ENCODE assay signal across 36 mouse cellular contexts in genomic region chr16:19918286-19918685, GRCm38 (mm10).
"Had no signal": no experiment of that assay in that cellular context is flagged by ENCODE, and none has a peak within 500 bp of the region (broad histone marks: within the 10 kb centered on the region; RNA-seq: fewer than 3 reads in every experiment).

No protein-coding gene starts in this region.

- H3K4me2 ChIP-seq: heart, embryonic 11.5 days; heart, embryonic 12.5 days; heart, embryonic 13.5 days; heart, embryonic 15.5 days; hindbrain, embryonic 12.5 days; hindbrain, embryonic 13.5 days; hindbrain, embryonic 14.5 days; hindbrain, embryonic 15.5 days; intestine, embryonic 15.5 days; kidney, embryonic 15.5 days had no signal

- H3K9me3 ChIP-seq: heart, embryonic 10.5 days; heart, embryonic 12.5 days; heart, embryonic 13.5 days; heart, embryonic 15.5 days; hindbrain, embryonic 10.5 days; hindbrain, embryonic 12.5 days; hindbrain, embryonic 13.5 days; hindbrain, embryonic 15.5 days; intestine, embryonic 15.5 days; kidney, embryonic 15.5 days had no signal

- ATAC-seq: hindbrain, embryonic 16.5 days; hindbrain, postnatal 0 days; inflammation-experienced regulatory T-cells, adult 6 months; intestine, embryonic 15.5 days; intestine, embryonic 16.5 days; intestine, postnatal 0 days had no signal

- H3K36me3 ChIP-seq: heart, embryonic 10.5 days; heart, embryonic 12.5 days; heart, embryonic 13.5 days; heart, embryonic 15.5 days; hindbrain, embryonic 10.5 days; hindbrain, embryonic 12.5 days; hindbrain, embryonic 13.5 days; hindbrain, embryonic 15.5 days; intestine, embryonic 15.5 days; kidney, embryonic 15.5 days had no signal

- H3K4me3 ChIP-seq: heart, adult 2 months; heart, embryonic 10.5 days; heart, embryonic 12.5 days; heart, embryonic 13.5 days; heart, embryonic 15.5 days; hindbrain, embryonic 10.5 days; hindbrain, embryonic 12.5 days; hindbrain, embryonic 13.5 days; hindbrain, embryonic 15.5 days; intestine, embryonic 15.5 days; kidney, embryonic 15.5 days; layer of hippocampus, adult 2 months had no signal

- H3K27ac ChIP-seq: heart, adult 2 months; heart, embryonic 10.5 days; heart, embryonic 13.5 days; heart, embryonic 15.5 days; hindbrain, embryonic 10.5 days; hindbrain, embryonic 12.5 days; hindbrain, embryonic 13.5 days; hindbrain, embryonic 14.5 days; hindbrain, embryonic 15.5 days; hindbrain, postnatal 0 days; intestine, embryonic 15.5 days; kidney, embryonic 15.5 days; kidney, postnatal 0 days; layer of hippocampus, adult 2 months had no signal

- H3K4me1 ChIP-seq: heart, embryonic 10.5 days; heart, embryonic 12.5 days; heart, embryonic 13.5 days; heart, embryonic 15.5 days; hindbrain, embryonic 10.5 days; hindbrain, embryonic 12.5 days; hindbrain, embryonic 13.5 days; hindbrain, embryonic 15.5 days; intestine, embryonic 15.5 days; kidney, embryonic 15.5 days had no signal

- H3K9ac ChIP-seq: heart, embryonic 12.5 days; heart, embryonic 13.5 days; heart, embryonic 15.5 days; hindbrain, embryonic 12.5 days; hindbrain, embryonic 13.5 days; hindbrain, embryonic 14.5 days; hindbrain, embryonic 15.5 days; intestine, embryonic 15.5 days; kidney, embryonic 15.5 days had no signal

- DNase-seq: heart, adult 18-20 months; heart, adult 2 months; heart, postnatal 10 days; heart, postnatal 14 days; heart, postnatal 36 days; heart, postnatal 4 days; kidney, adult 11 months; kidney, adult 18-20 months; kidney, adult 2 months; kidney, adult 8-10 months; kidney, adult 9 months; kidney, postnatal 10 days; kidney, postnatal 14 days; kidney, postnatal 25 days; kidney, postnatal 36 days; kidney, postnatal 4 days; layer of hippocampus, adult 9-11 months had no signal

- H3K27me3 ChIP-seq: heart, embryonic 12.5 days; heart, embryonic 13.5 days; heart, embryonic 15.5 days; hindbrain, embryonic 12.5 days; hindbrain, embryonic 13.5 days; hindbrain, embryonic 15.5 days; intestine, embryonic 15.5 days; kidney, embryonic 15.5 days had no signal
